Mouse (Mus musculus): Measurements from ENCODE around the gene Ralbp1. TPM values are rescaled to one million over a fixed set of nuclear protein-coding genes. Genes with fewer than 3 reads are reported as not detected.

Gene Ralbp1
- polyA plus RNA-seq, 1 experiment from 2014 or later: 48.6 TPM

DNA sequence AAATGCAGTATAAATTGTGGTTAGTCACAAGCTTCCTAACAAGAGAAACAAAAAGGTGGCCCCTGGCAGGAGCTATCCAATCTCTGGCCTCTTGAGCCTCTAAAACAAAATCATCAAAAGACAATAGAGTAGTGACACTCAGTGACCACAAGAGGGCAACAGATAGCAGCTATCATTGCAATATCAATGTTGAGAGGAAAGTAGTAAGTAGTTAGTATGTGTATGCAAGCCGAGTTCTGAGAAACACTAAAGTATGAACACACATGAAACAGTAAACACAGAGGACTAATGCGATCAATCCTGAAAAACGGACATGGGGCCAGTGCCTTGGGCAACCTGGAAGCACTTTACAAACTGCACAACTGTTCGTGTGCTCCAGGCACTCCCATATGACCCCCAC, 20.9 kb downstream of the Ralbp1 start:
- peaks cover 33% of the 10 kb centered on the region for H3K36me3 ChIP-seq (replicated peaks)
- WGBS: 45% methylated on average over 4 of the region's 4 CpGs
- H3K4me3 ChIP-seq: no peak overlapping the region
- DNase-seq (ENCODE audit: extremely low spot score, low spot score): no peak
- H3K9me3 ChIP-seq: no peaks in the 10 kb centered on the region
- H3K27me3 ChIP-seq (ENCODE audit: poor library complexity, severe bottlenecking): no peaks in the 10 kb centered on the region
- peaks cover 3% of the 10 kb centered on the region; the same call in 1 of the 2 replicates for H3K4me1 ChIP-seq
- no peak overlapping the region for H3K27ac ChIP-seq

DNA sequence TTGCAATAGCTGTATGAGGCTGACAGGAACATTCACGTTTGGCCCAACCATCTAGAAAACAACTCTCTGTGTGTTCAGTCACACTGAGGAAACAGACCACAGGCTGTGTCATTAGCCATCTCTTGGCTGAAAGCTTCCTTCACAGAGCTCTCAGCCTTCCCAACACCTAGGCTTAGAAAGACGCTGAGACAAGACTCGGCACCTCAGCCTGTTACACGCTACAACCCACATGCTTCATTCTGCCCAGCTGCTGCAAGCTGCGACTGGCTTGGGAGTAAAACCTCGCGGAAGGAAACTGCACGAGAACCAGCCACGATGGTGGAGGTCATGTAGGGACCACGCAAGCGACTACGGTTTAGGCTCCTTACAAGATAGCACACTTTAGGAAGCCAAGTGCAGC, 21.8 kb downstream of the Ralbp1 start:
- WGBS: 95% methylated on average over 12 of the region's 12 CpGs
- no peak overlapping the region for H3K27ac ChIP-seq
- no peak for DNase-seq (ENCODE audit: extremely low spot score, low spot score)
- no peak overlapping the region for H3K4me3 ChIP-seq
- H3K27me3 ChIP-seq (ENCODE audit: poor library complexity, severe bottlenecking): no peaks in the 10 kb centered on the region
- no peaks in the 10 kb centered on the region for H3K9me3 ChIP-seq
- peaks cover 3% of the 10 kb centered on the region; the same call in 1 of the 2 replicates for H3K4me1 ChIP-seq
- peaks cover 39% of the 10 kb centered on the region for H3K36me3 ChIP-seq (replicated peaks)

DNA sequence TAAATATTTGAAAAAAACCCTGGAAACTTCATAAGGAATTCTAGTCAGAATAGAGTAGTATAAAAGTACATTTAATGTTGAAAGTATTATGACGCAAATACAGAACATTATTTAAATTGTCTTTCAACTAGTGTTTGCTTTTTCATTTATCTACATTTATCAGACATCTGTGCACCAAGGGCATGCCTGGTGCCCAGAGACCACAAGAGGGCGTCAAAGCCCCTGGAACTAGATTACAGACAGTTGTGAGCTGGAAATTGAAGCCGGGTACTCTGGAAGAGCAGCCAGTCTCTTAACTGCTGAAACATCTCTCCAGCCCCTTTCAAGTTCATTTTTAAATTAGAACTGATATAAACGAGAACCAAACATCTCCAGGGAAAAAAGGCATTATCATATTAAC, 23.0 kb downstream of the Ralbp1 start:
- Histone ChIP-seq H3K4me1 (peaks cover 3% of the 10 kb centered on the region; the same call in 1 of the 2 replicates), H3K4me3 (no peak overlapping the region), H3K27me3 (ENCODE audit: poor library complexity, severe bottlenecking) (no peaks in the 10 kb centered on the region), H3K27ac (no peak overlapping the region), H3K36me3 (replicated peaks) (peaks cover 50% of the 10 kb centered on the region), H3K9me3 (no peaks in the 10 kb centered on the region)
- 61% methylated on average over 4 of the region's 4 CpGs for WGBS
- DNase-seq (ENCODE audit: extremely low spot score, low spot score): no peak

DNA sequence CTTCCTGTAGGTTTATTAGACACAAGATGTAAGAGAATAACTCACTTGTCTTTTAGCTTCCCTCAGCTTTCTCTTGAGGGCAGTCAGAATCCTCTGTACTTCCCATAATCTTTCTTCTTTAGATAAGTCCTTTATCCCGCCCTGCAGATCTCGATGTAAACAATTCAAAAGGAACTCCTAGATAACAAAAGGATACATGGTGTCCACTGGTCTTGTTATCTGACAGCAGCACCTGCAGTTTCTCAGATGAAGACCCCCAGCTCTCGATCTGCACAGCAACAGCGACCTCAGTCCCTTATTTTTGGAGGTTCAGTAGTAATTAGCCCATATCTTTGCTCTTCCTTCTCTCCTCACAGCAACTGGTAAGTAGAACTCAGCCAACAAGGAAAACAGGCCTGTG, 28.0 kb downstream of the Ralbp1 start:
- H3K9me3 ChIP-seq: no peaks in the 10 kb centered on the region
- H3K27me3 ChIP-seq (ENCODE audit: poor library complexity, severe bottlenecking): no peaks in the 10 kb centered on the region
- H3K36me3 ChIP-seq (replicated peaks): peaks cover 67% of the 10 kb centered on the region
- no peaks in the 10 kb centered on the region for H3K4me1 ChIP-seq
- no peak overlapping the region for H3K4me3 ChIP-seq
- H3K27ac ChIP-seq: no peak overlapping the region
- DNase-seq (ENCODE audit: extremely low spot score, low spot score): no peak
- WGBS: 87% methylated on average over 4 of the region's 4 CpGs

DNA sequence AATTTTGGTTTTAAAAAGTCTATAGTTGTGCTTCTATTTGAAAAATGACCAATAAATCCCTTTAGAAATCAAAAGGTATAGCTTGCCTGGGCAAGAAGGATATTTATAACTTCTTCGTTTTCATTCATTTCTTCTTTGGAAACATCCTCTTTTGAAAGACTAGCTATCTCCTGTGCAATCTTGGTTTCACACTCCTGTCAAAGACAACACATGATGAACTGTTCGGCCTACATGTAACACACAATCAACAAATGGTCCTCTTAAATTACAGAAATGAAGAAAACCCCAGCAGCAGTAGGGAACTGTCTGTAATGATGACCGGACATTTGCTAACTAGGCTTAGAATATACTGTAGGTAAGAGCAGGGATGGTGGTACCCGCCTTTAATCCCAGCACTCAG, 31.6 kb downstream of the Ralbp1 start:
- peaks cover 85% of the 10 kb centered on the region for H3K36me3 ChIP-seq (replicated peaks)
- no peaks in the 10 kb centered on the region for H3K4me1 ChIP-seq
- no peak overlapping the region for H3K4me3 ChIP-seq
- H3K9me3 ChIP-seq: no peaks in the 10 kb centered on the region
- DNase-seq (ENCODE audit: extremely low spot score, low spot score): no peak
- 92% methylated on average over 4 of the region's 4 CpGs for WGBS
- no peak overlapping the region for H3K27ac ChIP-seq
- H3K27me3 ChIP-seq (ENCODE audit: poor library complexity, severe bottlenecking): no peaks in the 10 kb centered on the region

DNA sequence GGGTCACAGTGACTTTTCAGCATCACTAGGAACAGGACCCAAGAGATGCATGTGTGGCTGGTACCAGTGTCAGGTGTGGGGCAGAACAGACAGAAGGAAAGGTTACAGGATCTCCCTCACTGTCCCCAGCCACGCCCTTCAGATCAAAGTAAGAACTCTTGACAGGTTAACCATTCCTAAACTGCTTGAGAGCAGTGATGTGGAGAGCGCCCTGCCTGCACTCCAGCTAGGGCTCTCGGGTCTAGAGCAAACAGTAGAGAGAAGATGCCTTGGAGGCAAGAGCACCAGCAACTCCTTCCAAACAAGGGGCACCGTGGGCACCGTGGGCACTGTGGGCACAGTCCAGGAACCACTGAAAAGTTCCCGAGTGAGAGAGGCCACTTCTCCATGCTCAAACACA, 32.3 kb downstream of the Ralbp1 start:
- H3K4me3 ChIP-seq: no peak overlapping the region
- no peaks in the 10 kb centered on the region for H3K27me3 ChIP-seq (ENCODE audit: poor library complexity, severe bottlenecking)
- 91% methylated on average over 6 of the region's 6 CpGs for WGBS
- DNase-seq (ENCODE audit: extremely low spot score, low spot score): no peak
- no peaks in the 10 kb centered on the region for H3K4me1 ChIP-seq
- peaks cover 82% of the 10 kb centered on the region for H3K36me3 ChIP-seq (replicated peaks)
- H3K27ac ChIP-seq: no peak overlapping the region
- no peaks in the 10 kb centered on the region for H3K9me3 ChIP-seq

DNA sequence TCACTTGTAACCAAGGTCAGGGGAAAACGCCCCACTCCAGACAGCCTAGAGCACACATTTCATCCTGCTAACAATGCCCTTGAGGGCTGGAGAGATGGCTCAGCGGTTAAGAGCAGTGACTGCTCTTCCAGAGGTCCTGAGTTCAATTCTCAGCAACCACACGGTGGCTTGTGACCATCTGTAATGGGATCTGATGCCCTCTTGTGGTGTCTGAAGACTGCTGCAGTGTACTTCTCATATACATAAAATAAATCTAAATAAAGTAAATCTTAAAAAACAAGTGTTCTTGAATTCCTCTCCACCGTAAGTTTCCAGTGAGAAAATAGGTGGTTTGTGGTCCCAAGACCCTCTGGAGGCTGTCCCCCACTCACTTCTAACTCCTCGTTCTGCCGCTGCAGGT, 33.8 kb downstream of the Ralbp1 start:
- DNase-seq (ENCODE audit: extremely low spot score, low spot score): no peak
- no peaks in the 10 kb centered on the region for H3K27me3 ChIP-seq (ENCODE audit: poor library complexity, severe bottlenecking)
- H3K9me3 ChIP-seq: no peaks in the 10 kb centered on the region
- peaks cover 83% of the 10 kb centered on the region for H3K36me3 ChIP-seq (replicated peaks)
- H3K4me1 ChIP-seq: no peaks in the 10 kb centered on the region
- WGBS: 91% methylated on average over 6 of the region's 6 CpGs
- no peak overlapping the region for H3K4me3 ChIP-seq
- no peak overlapping the region for H3K27ac ChIP-seq

DNA sequence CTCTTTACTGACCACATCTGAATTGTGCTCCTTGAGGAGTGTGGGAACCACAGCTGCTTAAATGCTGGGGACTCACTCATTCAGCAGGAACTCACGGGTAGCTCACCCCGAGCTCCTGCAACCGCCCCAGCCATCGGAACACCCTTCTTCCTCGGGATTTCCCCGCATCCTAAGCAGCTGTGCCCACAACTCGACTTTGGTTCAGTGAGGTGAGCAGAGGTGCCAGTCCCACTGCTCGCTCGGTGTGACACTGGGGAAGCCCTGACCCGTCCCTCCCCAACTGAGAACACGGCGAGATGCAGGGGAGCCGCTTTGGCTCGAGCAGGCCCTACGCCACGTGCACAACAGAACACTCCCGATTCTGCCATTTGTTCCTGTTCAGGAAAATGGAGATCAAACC, 35.1 kb downstream of the Ralbp1 start:
- DNase-seq (ENCODE audit: extremely low spot score, low spot score): no peak
- no peaks in the 10 kb centered on the region for H3K27me3 ChIP-seq (ENCODE audit: poor library complexity, severe bottlenecking)
- H3K36me3 ChIP-seq (replicated peaks): peaks cover 79% of the 10 kb centered on the region
- no peaks in the 10 kb centered on the region for H3K9me3 ChIP-seq
- no peaks in the 10 kb centered on the region for H3K4me1 ChIP-seq
- H3K4me3 ChIP-seq: no peak overlapping the region
- 94% methylated on average over 17 of the region's 17 CpGs for WGBS
- H3K27ac ChIP-seq: no peak overlapping the region

DNA sequence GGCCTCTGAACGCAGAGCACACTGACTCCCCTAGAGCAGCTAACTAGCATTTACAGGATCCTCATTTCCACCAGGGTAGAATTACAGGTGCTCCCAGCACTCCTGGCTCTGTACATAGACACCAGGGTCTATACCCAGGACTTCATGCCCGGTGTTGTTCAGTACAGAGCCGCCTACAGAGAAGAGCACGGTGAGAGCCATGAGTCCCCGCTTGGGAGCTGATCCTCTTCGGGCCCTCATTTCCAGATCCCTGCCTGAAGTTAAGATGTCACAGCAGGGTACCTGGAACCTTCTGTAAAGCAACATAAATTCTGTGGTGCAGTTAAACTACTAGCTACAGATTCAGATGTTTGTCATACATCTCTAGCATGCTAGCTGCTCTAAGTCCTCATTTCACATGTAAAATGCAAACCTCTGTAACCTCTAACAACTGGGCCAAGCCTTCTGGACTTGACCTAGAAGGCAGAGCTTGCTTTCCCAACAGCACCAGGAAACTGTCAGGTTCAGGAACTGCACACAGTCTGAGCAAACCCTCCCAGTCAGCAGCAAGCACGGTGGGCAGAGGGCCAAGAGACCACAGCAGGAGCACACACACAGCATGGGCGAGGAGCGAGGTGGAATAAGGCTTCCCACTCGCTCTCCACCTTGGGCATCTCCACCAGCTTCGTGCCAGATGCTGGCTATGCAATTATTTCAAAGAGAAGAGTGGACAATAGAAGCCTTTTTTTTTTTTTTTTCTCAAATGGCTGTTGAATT, 37.7 kb downstream of the Ralbp1 start:
- H3K4me3 ChIP-seq: no peak overlapping the region
- DNase-seq (ENCODE audit: extremely low spot score, low spot score): no peak
- peaks cover 90% of the 10 kb centered on the region for H3K36me3 ChIP-seq (replicated peaks)
- no peaks in the 10 kb centered on the region for H3K4me1 ChIP-seq
- H3K27ac ChIP-seq: no peak overlapping the region
- H3K27me3 ChIP-seq (ENCODE audit: poor library complexity, severe bottlenecking): no peaks in the 10 kb centered on the region
- 88% methylated on average over 11 of the region's 11 CpGs for WGBS
- H3K9me3 ChIP-seq: no peaks in the 10 kb centered on the region

DNA sequence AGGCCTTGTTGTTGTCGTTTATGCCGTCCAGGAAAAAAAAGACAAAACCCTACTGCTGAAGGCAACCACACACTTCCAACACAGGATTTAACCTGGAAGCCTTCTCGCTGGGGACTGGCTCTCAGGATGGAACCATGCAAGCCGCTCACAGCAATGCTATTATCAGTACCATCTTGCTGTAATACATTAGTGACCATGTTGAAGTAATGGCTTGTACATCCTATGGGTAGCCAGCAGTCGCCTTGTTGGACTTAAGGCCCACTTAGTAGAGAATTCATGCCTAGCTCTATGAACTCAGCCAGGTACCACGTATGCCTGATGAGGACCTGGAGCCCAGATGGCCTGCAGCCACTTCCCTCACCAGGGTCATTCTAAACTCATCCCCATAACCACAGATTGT, 40.2 kb downstream of the Ralbp1 start:
- Histone ChIP-seq H3K4me3 (no peak overlapping the region), H3K36me3 (replicated peaks) (peaks cover 90% of the 10 kb centered on the region), H3K27ac (no peak overlapping the region), H3K9me3 (no peaks in the 10 kb centered on the region), H3K4me1 (no peaks in the 10 kb centered on the region), H3K27me3 (ENCODE audit: poor library complexity, severe bottlenecking) (no peaks in the 10 kb centered on the region)
- DNase-seq (ENCODE audit: extremely low spot score, low spot score): no peak
- WGBS: 92% methylated on average over 6 of the region's 6 CpGs

DNA sequence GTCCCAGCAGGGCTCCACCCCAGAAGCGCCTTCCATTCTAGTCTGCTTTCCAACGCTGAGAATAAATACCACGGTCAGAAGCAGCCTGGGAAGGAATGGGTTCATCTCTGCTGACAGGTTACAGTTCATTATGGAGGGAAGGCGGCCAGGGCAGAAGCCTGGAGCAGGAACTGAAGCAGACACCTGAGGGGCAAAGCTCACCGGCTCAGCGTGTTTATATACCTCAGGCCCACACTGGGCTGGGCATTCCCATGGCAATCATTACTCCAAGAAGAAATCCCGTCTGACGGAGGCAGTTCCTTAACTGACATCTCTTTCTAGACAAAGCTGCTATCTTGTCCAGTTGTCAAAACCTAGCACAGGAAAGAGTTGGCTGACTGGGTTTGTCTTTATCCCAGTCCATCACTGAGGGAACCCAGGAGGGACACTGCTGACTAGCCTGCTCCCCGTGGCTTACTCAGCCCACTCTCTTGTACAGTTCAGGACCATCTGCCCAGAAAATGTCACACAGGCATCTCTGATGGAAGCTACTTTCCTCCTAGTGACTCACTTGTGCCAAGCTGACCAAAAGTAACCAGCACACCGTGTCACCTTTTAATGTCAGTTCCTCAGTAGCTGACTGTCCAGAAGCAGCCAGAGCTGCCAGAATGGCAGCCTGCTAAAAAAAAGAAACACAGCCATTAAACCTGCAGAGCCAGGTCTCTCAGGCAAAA, 42.8 kb downstream of the Ralbp1 start:
- no peak overlapping the region for H3K27ac ChIP-seq
- DNase-seq (ENCODE audit: extremely low spot score, low spot score): no peak
- no peaks in the 10 kb centered on the region for H3K27me3 ChIP-seq (ENCODE audit: poor library complexity, severe bottlenecking)
- H3K36me3 ChIP-seq (replicated peaks): peaks cover 94% of the 10 kb centered on the region
- 90% methylated on average over 10 of the region's 10 CpGs for WGBS
- no peaks in the 10 kb centered on the region for H3K9me3 ChIP-seq
- no peaks in the 10 kb centered on the region for H3K4me1 ChIP-seq
- H3K4me3 ChIP-seq: no peak overlapping the region

DNA sequence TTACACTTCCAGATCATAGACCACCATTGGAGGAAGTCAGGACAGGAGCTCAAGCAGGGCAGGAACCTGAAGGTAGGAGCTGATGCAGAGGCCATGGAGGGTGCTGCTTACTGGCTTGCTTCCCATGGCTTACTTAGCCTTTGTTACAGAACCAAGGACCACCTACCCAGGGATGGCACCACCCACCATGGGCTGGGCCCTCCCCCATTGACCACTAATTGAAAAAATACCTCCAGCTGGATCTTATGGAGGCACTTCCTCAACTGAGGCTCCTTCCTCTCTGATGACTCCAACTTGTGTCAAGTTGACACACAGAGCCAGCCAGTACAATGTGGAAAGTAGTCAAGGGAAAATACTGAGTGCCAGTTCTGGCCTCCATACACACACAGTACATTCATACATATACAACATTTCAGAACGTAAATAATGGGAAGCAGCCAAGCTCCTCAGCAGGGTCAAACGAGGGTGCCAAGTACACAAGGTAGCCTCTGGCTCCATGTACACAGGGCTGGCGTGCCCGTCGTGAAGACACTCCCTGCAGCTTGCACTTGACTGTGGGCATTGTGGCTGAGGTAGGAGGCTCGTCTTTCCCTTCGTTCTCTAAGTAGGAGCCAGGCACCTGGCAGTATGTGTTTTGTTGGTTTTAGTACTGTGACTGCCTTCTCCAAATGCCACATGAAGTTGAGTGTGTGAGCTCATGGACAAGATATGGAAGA, 45.9 kb downstream of the Ralbp1 start:
- no peaks in the 10 kb centered on the region for H3K9me3 ChIP-seq
- H3K27me3 ChIP-seq (ENCODE audit: poor library complexity, severe bottlenecking): no peaks in the 10 kb centered on the region
- H3K27ac ChIP-seq: no peak overlapping the region
- 88% methylated on average over 7 of the region's 7 CpGs for WGBS
- DNase-seq (ENCODE audit: extremely low spot score, low spot score): no peak
- H3K4me1 ChIP-seq: no peaks in the 10 kb centered on the region
- H3K36me3 ChIP-seq (replicated peaks): peaks cover 98% of the 10 kb centered on the region
- H3K4me3 ChIP-seq: no peak overlapping the region

DNA sequence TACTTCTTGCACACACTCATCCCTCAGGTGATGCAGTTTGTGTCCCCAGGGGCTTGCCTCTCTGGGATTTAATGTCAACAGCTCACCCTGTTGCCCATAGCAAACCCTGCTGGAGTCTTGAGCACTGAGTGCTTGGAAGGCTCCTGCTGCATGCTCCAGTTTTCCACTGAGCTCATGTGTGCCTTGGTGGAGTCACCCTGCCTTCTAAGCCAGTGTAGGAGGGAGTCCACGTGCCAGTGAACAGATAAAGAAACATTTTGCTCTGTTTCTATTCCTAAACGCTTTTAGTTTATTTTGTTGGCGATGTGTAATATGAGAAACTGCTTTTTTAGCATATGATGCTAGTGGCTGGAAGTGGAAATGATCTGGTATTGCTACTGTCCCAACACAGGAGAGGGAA, 48.9 kb downstream of the Ralbp1 start:
- Histone ChIP-seq H3K9me3 (no peaks in the 10 kb centered on the region), H3K27ac (no peak overlapping the region), H3K4me1 (no peaks in the 10 kb centered on the region), H3K27me3 (ENCODE audit: poor library complexity, severe bottlenecking) (no peaks in the 10 kb centered on the region), H3K4me3 (no peak overlapping the region), H3K36me3 (replicated peaks) (peaks cover 98% of the 10 kb centered on the region)
- no peak for DNase-seq (ENCODE audit: extremely low spot score, low spot score)
- WGBS: 94% methylated on average over 3 of the region's 3 CpGs
